Mouse (Mus musculus) MEL (cell line): ENCODE data around the gene Myom1. TPM values are rescaled to one million over a fixed set of nuclear protein-coding genes. Genes with fewer than 3 reads are reported as not detected.

Experiments
- DNase-seq: peaks from one replicate; pipeline ENCODE4 v3.0.0; 2011; ENCODE audit warnings: low read depth, low spot score
- H3K27ac ChIP-seq: 2 replicates; pipeline ENCODE4 v1.5.1; 2012; ENCODE audit warnings: low read depth, mild to moderate bottlenecking, control low read depth, low read length, moderate library complexity; ENCODE audit not compliant: control insufficient read depth
- H3K27me3 ChIP-seq, 2 experiments: fragments of 150-350 bp in 1 of 2; sonication (generic) in 1 of 2; 2 replicates each; pipeline ENCODE4 v1.6.1; 2012; ENCODE audit warnings: low read length in 2 of 2, mild to moderate bottlenecking in 2 of 2, improper control_type of control experiment in 1 of 2, moderate library complexity in 1 of 2; ENCODE audit not compliant: insufficient read depth in 2 of 2, control insufficient read depth in 1 of 2
- H3K36me3 ChIP-seq, 2 experiments: 2 replicates each; pipeline ENCODE4 v1.6.1; 2012 to 2014; ENCODE audit warnings: low read length in 2 of 2, improper control_type of control experiment in 1 of 2, inconsistent platforms in 1 of 2, mild to moderate bottlenecking in 1 of 2; ENCODE audit not compliant: insufficient read depth in 2 of 2, control insufficient read depth in 1 of 2
- H3K4me1 ChIP-seq, 2 experiments: fragments of 150-350 bp in 1 of 2; sonication (generic) in 1 of 2; 2 replicates each; pipeline ENCODE4 v1.6.1; 2012; ENCODE audit warnings: low read length in 2 of 2, improper control_type of control experiment in 1 of 2, mild to moderate bottlenecking in 1 of 2; ENCODE audit not compliant: insufficient read depth in 2 of 2, control insufficient read depth in 1 of 2
- H3K4me3 ChIP-seq, 2 experiments: fragments of 150-350 bp in 1 of 2; sonication (generic) in 1 of 2; 2 replicates each; pipeline ENCODE4 v1.5.1; 2012; ENCODE audit warnings: low read depth in 2 of 2, low read length in 2 of 2, mild to moderate bottlenecking in 2 of 2, moderate library complexity in 2 of 2, control low read depth in 1 of 2, improper control_type of control experiment in 1 of 2; ENCODE audit not compliant: control insufficient read depth in 1 of 2, insufficient read depth in 1 of 2
- H3K79me2 ChIP-seq: 2 replicates; pipeline ENCODE4 v1.6.1; 2012; ENCODE audit warnings: mild to moderate bottlenecking, low read length, moderate library complexity; ENCODE audit not compliant: control insufficient read depth, poor library complexity, insufficient read depth
- H3K9ac ChIP-seq: 2 replicates; pipeline ENCODE4 v1.6.1; 2012; ENCODE audit warnings: low read depth, mild to moderate bottlenecking, control low read depth, low read length, moderate library complexity; ENCODE audit not compliant: control insufficient read depth, poor library complexity, severe bottlenecking
- H3K9me3 ChIP-seq: fragments of 150-350 bp; sonication (generic); replicated peaks from 2 replicates; pipeline ENCODE4 v1.6.1; 2012; ENCODE audit warnings: mild to moderate bottlenecking, low read length, improper control_type of control experiment, moderate library complexity; ENCODE audit not compliant: insufficient read depth
- BHLHE40 ChIP-seq: IDR thresholded peaks from 2 replicates; pipeline ENCODE4 v1.6.1; 2012; ENCODE audit warnings: low read depth, mild to moderate bottlenecking, inconsistent platforms, low read length, improper control_type of control experiment, borderline replicate concordance
- CHD1 ChIP-seq: IDR thresholded peaks from 2 replicates; pipeline ENCODE4 v1.6.1; 2012; ENCODE audit warnings: low read depth, mild to moderate bottlenecking, inconsistent platforms, low read length, improper control_type of control experiment
- CTCF ChIP-seq, 3 experiments: IDR thresholded peaks in 2 of 3; conservative IDR thresholded peaks in 1 of 3; 2 replicates each; pipeline ENCODE4 v1.5.1; 2011 to 2012; ENCODE audit warnings: low read length in 3 of 3, low read depth in 2 of 3, mild to moderate bottlenecking in 2 of 3, improper control_type of control experiment in 1 of 3, inconsistent platforms in 1 of 3, mixed read lengths in 1 of 3, moderate library complexity in 1 of 3; ENCODE audit not compliant: control insufficient read depth in 1 of 3, insufficient read depth in 1 of 3, poor library complexity in 1 of 3, severe bottlenecking in 1 of 3
- E2F4 ChIP-seq: IDR thresholded peaks from 2 replicates; pipeline ENCODE4 v1.6.1; 2011; ENCODE audit warnings: low read depth, low read length, improper control_type of control experiment, borderline replicate concordance
- EP300 ChIP-seq, 2 experiments: IDR thresholded peaks; 2 replicates each; pipeline ENCODE4 v1.6.1; 2011; ENCODE audit warnings: improper control_type of control experiment in 2 of 2, low read length in 2 of 2, low read depth in 1 of 2, mild to moderate bottlenecking in 1 of 2
- ETS1 ChIP-seq: IDR thresholded peaks from 2 replicates; pipeline ENCODE4 v1.6.1; 2012; ENCODE audit warnings: low read depth, mild to moderate bottlenecking, inconsistent platforms, low read length, improper control_type of control experiment, moderate library complexity
- GABPA ChIP-seq: IDR thresholded peaks from 2 replicates; pipeline ENCODE4 v1.6.1; 2012; ENCODE audit warnings: low read depth, mild to moderate bottlenecking, inconsistent platforms, low read length, improper control_type of control experiment, moderate library complexity
- GATA1 ChIP-seq: IDR thresholded peaks from 2 replicates; pipeline ENCODE4 v1.6.1; 2011; ENCODE audit warnings: low read depth, low read length, improper control_type of control experiment
- HCFC1 ChIP-seq: IDR thresholded peaks from 2 replicates; pipeline ENCODE4 v1.6.1; 2012; ENCODE audit warnings: low read depth, mild to moderate bottlenecking, inconsistent platforms, low read length, improper control_type of control experiment, moderate library complexity
- JUND ChIP-seq: IDR thresholded peaks from 2 replicates; pipeline ENCODE4 v1.6.1; 2011; ENCODE audit warnings: low read depth, mild to moderate bottlenecking, improper control_type of control experiment, low read length
- KAT2A ChIP-seq: conservative IDR thresholded peaks from 2 replicates; pipeline ENCODE4 v1.6.1; 2012; ENCODE audit warnings: low read depth, low read length, improper control_type of control experiment, inconsistent platforms
- MAX ChIP-seq: IDR thresholded peaks from 2 replicates; pipeline ENCODE4 v1.6.1; 2011; ENCODE audit warnings: low read length, improper control_type of control experiment
- MEF2A ChIP-seq: IDR thresholded peaks from 2 replicates; pipeline ENCODE4 v1.6.1; 2014; ENCODE audit warnings: low read depth, mild to moderate bottlenecking, inconsistent platforms, low read length, improper control_type of control experiment; ENCODE audit not compliant: poor library complexity, insufficient replicate concordance, severe bottlenecking; ENCODE audit errors: extremely low read depth
- MXI1 ChIP-seq: IDR thresholded peaks from 2 replicates; pipeline ENCODE4 v1.6.1; 2011; ENCODE audit warnings: mild to moderate bottlenecking, low read depth, low read length, improper control_type of control experiment
- MYB ChIP-seq: IDR thresholded peaks from 2 replicates; pipeline ENCODE4 v1.6.1; 2011; ENCODE audit warnings: mild to moderate bottlenecking, low read depth, low read length, improper control_type of control experiment
- NELFE ChIP-seq: IDR thresholded peaks from 2 replicates; pipeline ENCODE4 v1.6.1; 2011; ENCODE audit warnings: low read depth, low read length, improper control_type of control experiment
- NRF1 ChIP-seq: IDR thresholded peaks from 2 replicates; pipeline ENCODE4 v1.6.1; 2014; ENCODE audit warnings: low read depth, mild to moderate bottlenecking, inconsistent platforms, low read length, improper control_type of control experiment, moderate library complexity; ENCODE audit not compliant: poor library complexity, insufficient read depth, severe bottlenecking
- POLR2A ChIP-seq, 2 experiments: IDR thresholded peaks; 2 replicates each; pipeline ENCODE4 v1.6.1; 2011 to 2012; ENCODE audit warnings: low read length in 2 of 2, mild to moderate bottlenecking in 2 of 2, control low read depth in 1 of 2, improper control_type of control experiment in 1 of 2, low read depth in 1 of 2, moderate library complexity in 1 of 2; ENCODE audit not compliant: control insufficient read depth in 1 of 2, insufficient read depth in 1 of 2, poor library complexity in 1 of 2
- POLR2AphosphoS2 ChIP-seq: IDR thresholded peaks from 2 replicates; pipeline ENCODE4 v1.6.1; 2011; ENCODE audit warnings: low read length, improper control_type of control experiment
- POLR2AphosphoS5 ChIP-seq: IDR thresholded peaks from 2 replicates; pipeline ENCODE4 v1.6.1; 2012; ENCODE audit warnings: low read depth, borderline replicate concordance, mild to moderate bottlenecking, inconsistent platforms, low read length, moderate library complexity, mixed read lengths
- RAD21 ChIP-seq: IDR thresholded peaks from 2 replicates; pipeline ENCODE4 v1.6.1; 2011; ENCODE audit warnings: mild to moderate bottlenecking, low read depth, low read length, improper control_type of control experiment
- RCOR1 ChIP-seq: IDR thresholded peaks from 2 replicates; pipeline ENCODE4 v1.6.1; 2012; ENCODE audit warnings: low read depth, mild to moderate bottlenecking, inconsistent platforms, low read length, improper control_type of control experiment
- SIN3A ChIP-seq: IDR thresholded peaks from 2 replicates; pipeline ENCODE4 v1.6.1; 2012; ENCODE audit warnings: low read length, improper control_type of control experiment, inconsistent platforms
- SMC3 ChIP-seq: IDR thresholded peaks from 2 replicates; pipeline ENCODE4 v1.6.1; 2011; ENCODE audit warnings: low read depth, low read length, improper control_type of control experiment
- TAL1 ChIP-seq: IDR thresholded peaks from 2 replicates; pipeline ENCODE4 v1.6.1; 2012; ENCODE audit warnings: mild to moderate bottlenecking, inconsistent platforms, low read length, moderate library complexity, mixed read lengths
- TBP ChIP-seq: IDR thresholded peaks from 2 replicates; pipeline ENCODE4 v1.8.0; 2011; ENCODE audit warnings: low read depth, low read length, improper control_type of control experiment
- TCF12 ChIP-seq: IDR thresholded peaks from 2 replicates; pipeline ENCODE4 v1.6.1; 2014; ENCODE audit warnings: low read depth, mild to moderate bottlenecking, inconsistent platforms, low read length, improper control_type of control experiment, moderate library complexity
- USF1 ChIP-seq: IDR thresholded peaks from 2 replicates; pipeline ENCODE4 v1.6.1; 2014; ENCODE audit warnings: low read depth, mild to moderate bottlenecking, inconsistent platforms, low read length, improper control_type of control experiment, moderate library complexity
- USF2 ChIP-seq, 2 experiments: IDR thresholded peaks; 2 replicates each; pipeline ENCODE4 v1.6.1; 2011 to 2012; ENCODE audit warnings: improper control_type of control experiment in 2 of 2, low read length in 2 of 2, borderline replicate concordance in 1 of 2, inconsistent platforms in 1 of 2, low read depth in 1 of 2, mild to moderate bottlenecking in 1 of 2; ENCODE audit not compliant: insufficient read depth in 1 of 2
- ZKSCAN1 ChIP-seq: IDR thresholded peaks from 2 replicates; pipeline ENCODE4 v1.6.1; 2012; ENCODE audit warnings: low read depth, mild to moderate bottlenecking, inconsistent platforms, low read length, improper control_type of control experiment, moderate library complexity
- ZMIZ1 ChIP-seq: IDR thresholded peaks from 2 replicates; pipeline ENCODE4 v1.6.1; 2012; ENCODE audit warnings: low read depth, mild to moderate bottlenecking, inconsistent platforms, low read length, improper control_type of control experiment, moderate library complexity
- ZNF384 ChIP-seq: IDR thresholded peaks from 2 replicates; pipeline ENCODE4 v1.6.1; 2012; ENCODE audit warnings: low read depth, mild to moderate bottlenecking, inconsistent platforms, low read length, improper control_type of control experiment
- polyA plus RNA-seq, 2 experiments: library from polyadenylated mRNA; stranded (reverse) in 1 of 2; unstranded in 1 of 2; fragments of >175 nt in 1 of 2; fragments of >200 nt in 1 of 2; gene quantifications; 2 replicates each; pipeline versions ENCODE4 v1.2.1 to v1.2.4; 2012; ENCODE audit warnings: low replicate concordance in 2 of 2, low read depth in 1 of 2; ENCODE audit not compliant: insufficient read length in 2 of 2, insufficient read depth in 1 of 2, missing spikeins in 1 of 2
- total RNA-seq: library from RNA; depleted of rRNA; stranded (reverse); fragments of 300-350 nt; gene quantifications from 2 replicates; pipeline ENCODE4 v1.2.3, GENCODE M21; 2012

Myom1 gene
- total and polyA plus RNA-seq, 3 experiments = 0.65 to 0.79 TPM; not detected in 1

DNA sequence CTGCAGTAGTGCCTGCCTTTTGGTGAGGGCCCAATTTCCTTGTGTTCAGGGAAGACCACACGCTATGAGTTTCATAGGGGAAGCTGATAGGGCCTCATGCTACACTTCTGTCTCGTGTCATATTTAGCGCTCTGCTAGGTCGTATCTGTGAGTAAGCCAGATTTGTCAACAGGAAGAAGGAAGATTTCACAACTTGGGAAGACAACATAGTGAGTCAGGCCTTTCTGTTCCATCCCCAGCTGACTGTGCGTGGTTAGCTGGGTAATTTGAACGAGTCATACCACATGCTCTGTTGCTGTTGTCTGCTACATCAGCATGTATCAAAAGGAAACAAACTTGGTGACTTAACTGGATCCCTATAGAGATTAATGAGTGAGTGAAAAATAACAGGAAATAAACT lies 162.6 kb downstream of the Myom1 start (continued):
- peak; percentile 97 for TF ChIP-seq ETS1
- TF ChIP-seq CTCF (IDR thresholded peaks at IDR 0.05 in 2 of 3, conservative IDR thresholded peaks at IDR 0.05 in 1 of 3; ENCODE audit: control insufficient read depth in 1 of 3, insufficient read depth in 1 of 3, low read depth in 2 of 3, low read length in 3 of 3, poor library complexity in 1 of 3, severe bottlenecking in 1 of 3) = no peak
- TF ChIP-seq ZKSCAN1 = no peak
- TF ChIP-seq RCOR1 = peak; percentile 48; the same call in 1 of the 2 replicates
- TF ChIP-seq TAL1 = no peak
- TF ChIP-seq USF2 (IDR thresholded peaks at IDR 0.05; ENCODE audit: borderline replicate concordance in 1 of 2, insufficient read depth in 1 of 2, low read depth in 1 of 2, low read length in 2 of 2) = no peak
- TF ChIP-seq, all 39 proteins: peak for 6

GRCm38 (mm10) chr17:71168205-71168815 lies 165.9 kb downstream of the Myom1 start:
- no peaks in the 10 kb centered on the region for H3K79me2 ChIP-seq
- peaks cover 34 to 46% of the 10 kb centered on the region in 2 experiments for H3K4me1 ChIP-seq
- H3K4me3 ChIP-seq = no peak overlapping the region
- peak; percentile 54 for DNase-seq
- no peak overlapping the region for H3K9ac ChIP-seq
- no peaks in the 10 kb centered on the region for H3K27me3 ChIP-seq
- H3K36me3 ChIP-seq = peaks cover 0 to 36% of the 10 kb centered on the region in 2 experiments; a peak in 2 of 4 replicates
- H3K27ac ChIP-seq = no peak overlapping the region
- H3K9me3 ChIP-seq = no peaks in the 10 kb centered on the region
- no peak; the same call in 1 of the 2 replicates for TF ChIP-seq MAX
- no peak for TF ChIP-seq NELFE
- no peak for TF ChIP-seq TAL1
- TF ChIP-seq RAD21 = no peak
- no peak for TF ChIP-seq ZMIZ1
- no peak for TF ChIP-seq SMC3
- TF ChIP-seq KAT2A = no peak
- no peak for TF ChIP-seq JUND
- TF ChIP-seq CHD1 = no peak
- no peak for TF ChIP-seq GABPA
- TF ChIP-seq TCF12 = peak; percentile 34; the same call in 1 of the 2 replicates
- TF ChIP-seq ZNF384 = no peak
- no peak; the same call in 1 of the 2 replicates for TF ChIP-seq USF1
- peak; percentile 75 for TF ChIP-seq GATA1
- no peak for TF ChIP-seq NRF1
- no peak for TF ChIP-seq POLR2A (IDR thresholded peaks at IDR 0.05; ENCODE audit: control insufficient read depth in 1 of 2, insufficient read depth in 1 of 2, low read depth in 1 of 2, low read length in 2 of 2, poor library complexity in 1 of 2)
- TF ChIP-seq HCFC1 = no peak
- TF ChIP-seq USF2 (IDR thresholded peaks at IDR 0.05; ENCODE audit: borderline replicate concordance in 1 of 2, insufficient read depth in 1 of 2, low read depth in 1 of 2, low read length in 2 of 2) = no peak
- no peak for TF ChIP-seq ZKSCAN1
- 0 out of 2 replicates have a peak, but pooled peaks have one; percentile 12 for TF ChIP-seq MYB
- TF ChIP-seq CTCF (IDR thresholded peaks at IDR 0.05 in 2 of 3, conservative IDR thresholded peaks at IDR 0.05 in 1 of 3; ENCODE audit: control insufficient read depth in 1 of 3, insufficient read depth in 1 of 3, low read depth in 2 of 3, low read length in 3 of 3, poor library complexity in 1 of 3, severe bottlenecking in 1 of 3) = no peak
- no peak for TF ChIP-seq TBP
- no peak for TF ChIP-seq SIN3A
- no peak for TF ChIP-seq POLR2AphosphoS2
- TF ChIP-seq BHLHE40 = peak; percentile 39; the same call in 1 of the 2 replicates
- peak; percentile 38 to 46; a peak in 2 of 4 replicates for TF ChIP-seq EP300 (IDR thresholded peaks at IDR 0.05; ENCODE audit: low read depth in 1 of 2, low read length in 2 of 2)
- no peak for TF ChIP-seq RCOR1
- TF ChIP-seq E2F4 = no peak
- no peak; the same call in 1 of the 2 replicates for TF ChIP-seq MXI1
- TF ChIP-seq MEF2A = no peak
- TF ChIP-seq POLR2AphosphoS5 = no peak
